Mouse (Mus musculus) embryonic facial prominence, embryonic 11.5 days (tissue): ENCODE results near the gene Spink8. TPM values are rescaled to one million over a fixed set of nuclear protein-coding genes. Genes with fewer than 3 reads are reported as not detected.
"Not testable (repeated sequence)": the region's sequence is repeated elsewhere in the genome, so short reads cannot be mapped to it uniquely, and the experiment has no call there.

Experiments
- ATAC-seq: fragments of 200-750 bp; cut with Nextera tagmentation; replicated peaks from 2 replicates; pipeline ENCODE4 v1.8.0; 2017; ENCODE audit warnings: low read depth; ENCODE audit not compliant: insufficient number of reproducible peaks, low FRiP score, low TSS enrichment
- DNase-seq: peaks from one replicate; pipeline ENCODE4 v3.0.0-alpha.2; 2015; ENCODE audit warnings: low spot score
- H3K27ac ChIP-seq: fragments of 300-500 bp; sonication (generic); replicated peaks from 2 replicates; pipeline ENCODE4 v1.5.1; 2014; ENCODE audit warnings: mild to moderate bottlenecking, low read depth, low read length, control low read depth
- H3K27me3 ChIP-seq: fragments of 300-500 bp; sonication (generic); 2 replicates; pipeline ENCODE4 v1.6.1; 2014; ENCODE audit warnings: mild to moderate bottlenecking, low read length, moderate library complexity, mixed read lengths; ENCODE audit not compliant: control insufficient read depth, insufficient read depth
- H3K36me3 ChIP-seq: fragments of 300-500 bp; sonication (generic); replicated peaks from 2 replicates; pipeline ENCODE4 v1.6.1; 2014; ENCODE audit warnings: low read depth, mild to moderate bottlenecking, low read length, moderate library complexity, mixed read lengths; ENCODE audit not compliant: control insufficient read depth, insufficient read depth
- H3K4me1 ChIP-seq: fragments of 300-500 bp; sonication (generic); 2 replicates; pipeline ENCODE4 v1.6.1; 2014; ENCODE audit warnings: low read length, mixed read lengths; ENCODE audit not compliant: control insufficient read depth, insufficient read depth
- H3K4me2 ChIP-seq: fragments of 300-500 bp; sonication (generic); 2 replicates; pipeline ENCODE4 v1.6.1; 2014; ENCODE audit warnings: low read depth, mild to moderate bottlenecking, control low read depth, low read length, moderate library complexity
- H3K4me3 ChIP-seq: fragments of 300-500 bp; sonication (generic); 2 replicates; pipeline ENCODE4 v1.5.1; 2014; ENCODE audit warnings: low read depth, low read length, control low read depth
- H3K9ac ChIP-seq: fragments of 300-500 bp; sonication (generic); replicated peaks from 2 replicates; pipeline ENCODE4 v1.6.1; 2014; ENCODE audit warnings: mild to moderate bottlenecking, control low read depth, low read length
- H3K9me3 ChIP-seq: fragments of 300-500 bp; sonication (generic); replicated peaks from 2 replicates; pipeline ENCODE4 v1.6.1; 2016; ENCODE audit warnings: mild to moderate bottlenecking, low read length, inconsistent platforms, mixed read lengths; ENCODE audit not compliant: control insufficient read depth
- WGBS: fragments of 180-500 bp; shearing (Covaris S2); extraction: QIAGEN DNeasy Blood & Tissue Kit; methylation state at CpG from one replicate; pipeline ENCODE4 v1.1.7; 2014; 5-methylcytosine and 5-hydroxymethylcytosine counted together
- polyA plus RNA-seq: library from polyadenylated mRNA; unstranded; fragments of >200 nt; fragmentation: Nextera tagmentation; extraction: Ambion mirVana; gene quantifications from 2 replicates; pipeline ENCODE4 v1.2.1, GENCODE M21; 2014

Spink8 gene
- not detected in 2 replicates for polyA plus RNA-seq

- Histone ChIP-seq H3K27me3 (no peaks in the 10 kb centered on the region), H3K4me2 (no peak within 1 kb of the TSS), H3K9ac (no peak within 1 kb of the TSS), H3K4me1 (no peaks in the 10 kb centered on the region), H3K36me3 (no peaks in the 10 kb centered on the region), H3K4me3 (no peak within 1 kb of the TSS), H3K9me3 (no peaks in the 10 kb centered on the region), H3K27ac (no peak within 1 kb of the TSS)
- ATAC-seq: no peak
- 64% methylated on average over 1 of the region's 1 CpGs for WGBS
- no peak for DNase-seq
These were observed at the start of gene Spink8 for GRCm38 (mm10) chr9:109811980-109812379. TSS of gene Spink8 (plus strand) at chr9:109812280.

- not testable (repeated sequence) for H3K36me3 ChIP-seq, ATAC-seq, DNase-seq, H3K27ac ChIP-seq, H3K4me1 ChIP-seq, H3K9ac ChIP-seq, H3K4me3 ChIP-seq, H3K9me3 ChIP-seq, H3K4me2 ChIP-seq, H3K27me3 ChIP-seq
- 86% methylated on average over 1 of the region's 1 CpGs for WGBS
These were observed 45.2 kb upstream of the Spink8 start for GRCm38 (mm10) chr9:109766841-109767240.

- DNase-seq, H3K4me1 ChIP-seq, H3K27ac ChIP-seq, H3K9ac ChIP-seq, H3K27me3 ChIP-seq, H3K9me3 ChIP-seq, H3K4me3 ChIP-seq, H3K36me3 ChIP-seq, H3K4me2 ChIP-seq, ATAC-seq: not testable (repeated sequence)
- WGBS: 65% methylated on average over 4 of the region's 4 CpGs
These were observed 21.5 kb upstream of the Spink8 start, which contains the start of gene Fbxw27 for GRCm38 (mm10) chr9:109790570-109790969. TSS of gene Fbxw27 (minus strand) at chr9:109790670.

- no peaks in the 10 kb centered on the region for H3K9me3 ChIP-seq
- no peaks in the 10 kb centered on the region for H3K27me3 ChIP-seq
- no peaks in the 10 kb centered on the region for H3K4me1 ChIP-seq
- H3K27ac ChIP-seq: no peak overlapping the region
- no peaks in the 10 kb centered on the region for H3K36me3 ChIP-seq
- no peak overlapping the region for H3K9ac ChIP-seq
- ATAC-seq (no peak), DNase-seq (no peak)
- H3K4me2 ChIP-seq: no peak overlapping the region
- 74% methylated on average over 2 of the region's 2 CpGs for WGBS
- H3K4me3 ChIP-seq: no peak overlapping the region
These were observed 16.9 kb upstream of the Spink8 start for GRCm38 (mm10) chr9:109795221-109795620.

GRCm38 (mm10) chr9:109795811-109796210 lies 16.3 kb upstream of the Spink8 start:
- H3K36me3 ChIP-seq: no peaks in the 10 kb centered on the region
- DNase-seq (no peak), ATAC-seq (no peak)
- H3K9me3 ChIP-seq: no peaks in the 10 kb centered on the region
- H3K4me1 ChIP-seq: no peaks in the 10 kb centered on the region
- no peak overlapping the region for H3K4me2 ChIP-seq
- no peak overlapping the region for H3K9ac ChIP-seq
- no peaks in the 10 kb centered on the region for H3K27me3 ChIP-seq
- 77% methylated on average over 2 of the region's 2 CpGs for WGBS
- H3K27ac ChIP-seq: no peak overlapping the region
- no peak overlapping the region for H3K4me3 ChIP-seq

GRCm38 (mm10) chr9:109798051-109798450 lies 14.0 kb upstream of the Spink8 start:
- peak; percentile 20 for DNase-seq
- no peaks in the 10 kb centered on the region for H3K36me3 ChIP-seq
- ATAC-seq: no peak
- H3K4me2 ChIP-seq: no peak overlapping the region
- no peak overlapping the region for H3K4me3 ChIP-seq
- no peak overlapping the region for H3K9ac ChIP-seq
- 94% methylated on average over 1 of the region's 1 CpGs for WGBS
- H3K27me3 ChIP-seq: no peaks in the 10 kb centered on the region
- no peaks in the 10 kb centered on the region for H3K4me1 ChIP-seq
- H3K9me3 ChIP-seq: no peaks in the 10 kb centered on the region
- H3K27ac ChIP-seq: no peak overlapping the region

GRCm38 (mm10) chr9:109805596-109805995 lies 6.5 kb upstream of the Spink8 start:
- H3K9ac ChIP-seq, DNase-seq, H3K4me2 ChIP-seq, H3K36me3 ChIP-seq, H3K4me3 ChIP-seq, H3K4me1 ChIP-seq, ATAC-seq, H3K9me3 ChIP-seq, H3K27ac ChIP-seq, H3K27me3 ChIP-seq: not testable (repeated sequence)
- WGBS: 92% methylated on average over 2 of the region's 2 CpGs

- Histone ChIP-seq H3K9ac (no peak overlapping the region), H3K36me3 (no peaks in the 10 kb centered on the region), H3K27ac (no peak overlapping the region), H3K4me1 (no peaks in the 10 kb centered on the region), H3K4me2 (no peak overlapping the region), H3K27me3 (no peaks in the 10 kb centered on the region), H3K9me3 (no peaks in the 10 kb centered on the region), H3K4me3 (no peak overlapping the region)
- no peak for DNase-seq
- no peak for ATAC-seq
- 35% methylated on average over 1 of the region's 1 CpGs for WGBS
These were observed 5.8 kb upstream of the Spink8 start for GRCm38 (mm10) chr9:109806260-109806659.
